Mouse (Mus musculus): ENCODE data around the gene G6pc. TPM values are rescaled to one million over a fixed set of nuclear protein-coding genes. Genes with fewer than 3 reads are reported as not detected.
"Not testable (repeated sequence)": the region's sequence is repeated elsewhere in the genome, so short reads cannot be mapped to it uniquely, and the experiment has no call there.

The G6pc gene
- polyA plus RNA-seq, 1 experiment from 2014 or later = not detected

GRCm38 (mm10) chr11:101360651-101361113, 6.7 kb upstream of the G6pc start:
- Histone ChIP-seq H3K9me3 (no peaks in the 10 kb centered on the region), H3K4me2 (replicated peaks) (no peak overlapping the region), H3K27me3 (no peaks in the 10 kb centered on the region), H3K27ac (no peak overlapping the region), H3K4me1 (replicated peaks) (no peaks in the 10 kb centered on the region), H3K9ac (replicated peaks) (no peak overlapping the region), H3K4me3 (replicated peaks) (no peak overlapping the region), H3K36me3 (no peaks in the 10 kb centered on the region)
- no peak for ATAC-seq
- WGBS = 63% methylated on average over 3 of the region's 3 CpGs

- Histone ChIP-seq H3K4me1 (replicated peaks) (no peaks in the 10 kb centered on the region), H3K27ac (no peak overlapping the region), H3K9me3 (no peaks in the 10 kb centered on the region), H3K27me3 (no peaks in the 10 kb centered on the region), H3K4me2 (replicated peaks) (no peak overlapping the region), H3K36me3 (no peaks in the 10 kb centered on the region), H3K4me3 (replicated peaks) (no peak overlapping the region), H3K9ac (replicated peaks) (no peak overlapping the region)
- 92% methylated on average over 5 of the region's 5 CpGs for WGBS
- no peak for ATAC-seq
Measured at GRCm38 (mm10) chr11:101364531-101364931, 2.8 kb upstream of the G6pc start.

- H3K27me3 ChIP-seq = no peaks in the 10 kb centered on the region
- no peak overlapping the region for H3K4me2 ChIP-seq (replicated peaks)
- H3K4me3 ChIP-seq (replicated peaks) = no peak overlapping the region
- ATAC-seq = no peak
- H3K36me3 ChIP-seq = no peaks in the 10 kb centered on the region
- H3K27ac ChIP-seq = no peak overlapping the region
- H3K4me1 ChIP-seq (replicated peaks) = no peaks in the 10 kb centered on the region
- H3K9me3 ChIP-seq = no peaks in the 10 kb centered on the region
- no peak overlapping the region for H3K9ac ChIP-seq (replicated peaks)
- 82% methylated on average over 5 of the region's 5 CpGs for WGBS
Measured at GRCm38 (mm10) chr11:101370141-101370540, 2.8 kb downstream of the G6pc start.

- no peaks in the 10 kb centered on the region for H3K4me1 ChIP-seq (replicated peaks)
- no peak overlapping the region for H3K4me2 ChIP-seq (replicated peaks)
- no peak overlapping the region for H3K9ac ChIP-seq (replicated peaks)
- no peak overlapping the region for H3K27ac ChIP-seq
- H3K27me3 ChIP-seq = no peaks in the 10 kb centered on the region
- no peaks in the 10 kb centered on the region for H3K9me3 ChIP-seq
- H3K36me3 ChIP-seq = no peaks in the 10 kb centered on the region
- WGBS = 72% methylated on average over 7 of the region's 7 CpGs
- no peak overlapping the region for H3K4me3 ChIP-seq (replicated peaks)
- ATAC-seq = no peak
Measured at GRCm38 (mm10) chr11:101374421-101374938, 7.1 kb downstream of the G6pc start.

- H3K4me1 ChIP-seq (replicated peaks); H3K36me3 ChIP-seq; H3K27me3 ChIP-seq; ATAC-seq; H3K4me3 ChIP-seq (replicated peaks); H3K4me2 ChIP-seq (replicated peaks); H3K27ac ChIP-seq; H3K9me3 ChIP-seq; H3K9ac ChIP-seq (replicated peaks): not testable (repeated sequence)
- 92% methylated on average over 8 of the region's 8 CpGs for WGBS
Measured at GRCm38 (mm10) chr11:101378196-101378595, 10.8 kb downstream of the G6pc start.

GRCm38 (mm10) chr11:101378926-101379325, 11.6 kb downstream of the G6pc start:
- Histone ChIP-seq H3K27me3 (no peaks in the 10 kb centered on the region), H3K4me3 (replicated peaks) (no peak overlapping the region), H3K9ac (replicated peaks) (no peak overlapping the region), H3K9me3 (no peaks in the 10 kb centered on the region), H3K4me1 (replicated peaks) (peaks cover 4% of the 10 kb centered on the region), H3K4me2 (replicated peaks) (no peak overlapping the region), H3K36me3 (no peaks in the 10 kb centered on the region), H3K27ac (no peak overlapping the region)
- ATAC-seq = no peak
- WGBS = 86% methylated on average over 6 of the region's 6 CpGs

GRCm38 (mm10) chr11:101381817-101382216, 14.5 kb downstream of the G6pc start:
- H3K9me3 ChIP-seq = no peaks in the 10 kb centered on the region
- no peaks in the 10 kb centered on the region for H3K36me3 ChIP-seq
- H3K4me2 ChIP-seq (replicated peaks) = no peak overlapping the region
- H3K27ac ChIP-seq = no peak overlapping the region
- H3K27me3 ChIP-seq = no peaks in the 10 kb centered on the region
- peaks cover 4% of the 10 kb centered on the region for H3K4me1 ChIP-seq (replicated peaks)
- 4% methylated on average over 4 of the region's 4 CpGs for WGBS
- H3K4me3 ChIP-seq (replicated peaks) = no peak overlapping the region
- ATAC-seq = no peak; the same call in 1 of the 2 replicates
- no peak overlapping the region for H3K9ac ChIP-seq (replicated peaks)

- no peak overlapping the region for H3K9ac ChIP-seq (replicated peaks)
- H3K36me3 ChIP-seq = no peaks in the 10 kb centered on the region
- H3K27me3 ChIP-seq = peaks cover 3% of the 10 kb centered on the region; the same call in 1 of the 2 replicates
- H3K27ac ChIP-seq = no peak overlapping the region
- H3K4me2 ChIP-seq (replicated peaks) = no peak overlapping the region
- H3K9me3 ChIP-seq = no peaks in the 10 kb centered on the region
- H3K4me1 ChIP-seq (replicated peaks) = no peaks in the 10 kb centered on the region
- H3K4me3 ChIP-seq (replicated peaks) = no peak overlapping the region
- 9% methylated on average over 8 of the region's 8 CpGs for WGBS
- ATAC-seq = no peak
Measured at GRCm38 (mm10) chr11:101395110-101395509, 27.7 kb downstream of the G6pc start.

GRCm38 (mm10) chr11:101415306-101415705, 47.9 kb downstream of the G6pc start:
- ATAC-seq = no peak
- H3K9me3 ChIP-seq = no peaks in the 10 kb centered on the region
- peaks cover 15% of the 10 kb centered on the region for H3K4me1 ChIP-seq (replicated peaks)
- H3K27me3 ChIP-seq = no peaks in the 10 kb centered on the region
- H3K4me3 ChIP-seq (replicated peaks) = no peak overlapping the region
- H3K36me3 ChIP-seq = peaks cover 36% of the 10 kb centered on the region
- H3K27ac ChIP-seq = no peak overlapping the region
- 91% methylated on average over 2 of the region's 2 CpGs for WGBS
- no peak overlapping the region for H3K9ac ChIP-seq (replicated peaks)
- no peak overlapping the region for H3K4me2 ChIP-seq (replicated peaks)

- peak; percentile 69 for ATAC-seq
- H3K9ac ChIP-seq (replicated peaks) = peak overlapping the region; percentile 90
- peaks cover 15% of the 10 kb centered on the region for H3K4me1 ChIP-seq (replicated peaks)
- WGBS = 2% methylated on average over 11 of the region's 11 CpGs
- peak overlapping the region; percentile 81 for H3K4me3 ChIP-seq (replicated peaks)
- H3K27me3 ChIP-seq = no peaks in the 10 kb centered on the region
- peak overlapping the region; percentile 86 for H3K27ac ChIP-seq
- no peaks in the 10 kb centered on the region for H3K9me3 ChIP-seq
- peaks cover 23% of the 10 kb centered on the region for H3K36me3 ChIP-seq
- peak overlapping the region; percentile 69 for H3K4me2 ChIP-seq (replicated peaks)
Measured at GRCm38 (mm10) chr11:101416433-101417100, 49.2 kb downstream of the G6pc start.

- H3K4me2 ChIP-seq (replicated peaks) = peak within 1 kb of the TSS; percentile 69
- H3K9me3 ChIP-seq = no peaks in the 10 kb centered on the region
- H3K27me3 ChIP-seq = no peaks in the 10 kb centered on the region
- peak within 1 kb of the TSS; percentile 81 for H3K4me3 ChIP-seq (replicated peaks)
- H3K4me1 ChIP-seq (replicated peaks) = peaks cover 15% of the 10 kb centered on the region
- peak; percentile 87 for ATAC-seq
- under 1% methylated on average over 45 of the region's 45 CpGs for WGBS
- peak within 1 kb of the TSS; percentile 90 for H3K9ac ChIP-seq (replicated peaks)
- H3K27ac ChIP-seq = peak within 1 kb of the TSS; percentile 86
- H3K36me3 ChIP-seq = peaks cover 16% of the 10 kb centered on the region
Measured at GRCm38 (mm10) chr11:101417101-101417855, 49.9 kb downstream of the G6pc start, which contains the start of gene Aarsd1. TSS of gene Aarsd1 (minus strand) at chr11:101417615.

- no peaks in the 10 kb centered on the region for H3K36me3 ChIP-seq
- ATAC-seq = no peak
- no peak overlapping the region for H3K4me2 ChIP-seq (replicated peaks)
- H3K4me3 ChIP-seq (replicated peaks) = no peak overlapping the region
- H3K27ac ChIP-seq = no peak overlapping the region
- 60% methylated on average over 6 of the region's 6 CpGs for WGBS
- H3K9ac ChIP-seq (replicated peaks) = no peak overlapping the region
- no peaks in the 10 kb centered on the region for H3K9me3 ChIP-seq
- H3K4me1 ChIP-seq (replicated peaks) = peaks cover 18% of the 10 kb centered on the region
- peaks cover 5% of the 10 kb centered on the region; the same call in 1 of the 2 replicates for H3K27me3 ChIP-seq
Measured at GRCm38 (mm10) chr11:101418991-101419390, 51.6 kb downstream of the G6pc start.
